Mouse (Mus musculus) cerebellum, adult 9-10 months (tissue): ENCODE measurements around the gene Pex11b.
"Not testable (repeated sequence)": the region's sequence is repeated elsewhere in the genome, so short reads cannot be mapped to it uniquely, and the experiment has no call there.

Experiments
- DNase-seq: peaks from one replicate; pipeline ENCODE4 v3.0.0; 2022

Pex11b gene

GRCm38 (mm10) chr3:96629729-96630600 lies 5.2 kb upstream of the Pex11b start, which contains the start of gene Rbm8a:
Rbm8a (plus strand) TSS chr3:96629933.
- peak; percentile 97 for DNase-seq

- no peak for DNase-seq
Observed at GRCm38 (mm10) chr3:96632058-96632457, 3.1 kb upstream of the Pex11b start.

- DNase-seq: no peak
Observed at GRCm38 (mm10) chr3:96634015-96634414, 1.2 kb upstream of the Pex11b start.

GRCm38 (mm10) chr3:96635906-96636305 lies 730 bp downstream of the Pex11b start:
- no peak for DNase-seq

GRCm38 (mm10) chr3:96636448-96636847 lies 1.3 kb downstream of the Pex11b start:
- DNase-seq: no peak

- peak; percentile 72 for DNase-seq
Observed at GRCm38 (mm10) chr3:96639219-96639618, 4.0 kb downstream of the Pex11b start.

- DNase-seq: no peak
Observed at GRCm38 (mm10) chr3:96645018-96645649, 10.0 kb downstream of the Pex11b start, which contains the start of gene Itga10. Itga10 (plus strand) TSS chr3:96645584.

GRCm38 (mm10) chr3:96647365-96647764 lies 12.2 kb downstream of the Pex11b start:
- no peak for DNase-seq

- DNase-seq: no peak
Observed at GRCm38 (mm10) chr3:96660901-96661300, 25.7 kb downstream of the Pex11b start.

- DNase-seq: no peak
Observed at GRCm38 (mm10) chr3:96662731-96663316, 27.6 kb downstream of the Pex11b start.

- peak; percentile 92 for DNase-seq
Observed at GRCm38 (mm10) chr3:96663432-96664239, 28.5 kb downstream of the Pex11b start.

- not testable (repeated sequence) for DNase-seq
Observed at GRCm38 (mm10) chr3:96665732-96666363, 30.7 kb downstream of the Pex11b start.

- DNase-seq: no peak
Observed at GRCm38 (mm10) chr3:96666916-96667315, 31.7 kb downstream of the Pex11b start.

GRCm38 (mm10) chr3:96667316-96667715 lies 32.1 kb downstream of the Pex11b start:
- no peak for DNase-seq

GRCm38 (mm10) chr3:96668424-96669067 lies 33.4 kb downstream of the Pex11b start:
- no peak for DNase-seq

GRCm38 (mm10) chr3:96669727-96670468 lies 34.7 kb downstream of the Pex11b start, which contains the start of gene Ankrd35:
Ankrd35 (plus strand) TSS chr3:96670131.
- peak; percentile 86 for DNase-seq

GRCm38 (mm10) chr3:96671519-96671918 lies 36.3 kb downstream of the Pex11b start:
- no peak for DNase-seq

- DNase-seq: no peak
Observed at GRCm38 (mm10) chr3:96673514-96673913, 38.3 kb downstream of the Pex11b start.

GRCm38 (mm10) chr3:96674442-96674841 lies 39.3 kb downstream of the Pex11b start:
- no peak for DNase-seq

- no peak for DNase-seq
Observed at GRCm38 (mm10) chr3:96675171-96675570, 40.0 kb downstream of the Pex11b start.

GRCm38 (mm10) chr3:96675690-96676089 lies 40.5 kb downstream of the Pex11b start:
- DNase-seq: no peak
